Mouse (Mus musculus): Measurements from ENCODE around the gene Adam30.
"Not testable (repeated sequence)": the region's sequence is repeated elsewhere in the genome, so short reads cannot be mapped to it uniquely, and the experiment has no call there.

Gene Adam30

DNA sequence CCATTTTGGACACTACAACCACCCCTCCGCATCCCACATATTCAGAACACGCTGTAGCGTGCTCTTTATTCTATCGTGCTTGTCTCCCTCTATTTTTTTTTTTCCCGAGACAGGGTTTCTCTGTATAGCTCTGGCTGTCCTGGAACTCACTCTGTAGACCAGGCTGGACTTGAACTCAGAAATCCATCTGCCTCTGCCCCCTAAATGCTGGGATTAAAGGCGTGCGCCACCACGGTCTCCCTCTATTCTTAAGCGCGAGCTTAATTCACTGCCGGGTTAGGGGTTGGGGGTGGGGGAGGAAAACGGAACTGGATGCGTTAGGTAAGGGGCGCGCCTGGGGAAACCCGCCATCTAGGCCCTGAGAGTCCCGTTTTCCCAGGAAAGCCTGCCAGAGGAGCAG, at the start of gene Adam30:
Adam30 (plus strand) TSS at position 301 of the 400 bp plus-strand sequence.
- DNase-seq (ENCODE audit: low spot score in 2 of 2), result no peak

GRCm38 (mm10) chr3:98118252-98118651, 42.2 kb upstream of the Adam30 start:
- no peak for DNase-seq (ENCODE audit: low spot score in 2 of 2)

GRCm38 (mm10) chr3:98119338-98119737, 41.1 kb upstream of the Adam30 start:
- DNase-seq (ENCODE audit: low spot score in 2 of 2), result no peak

DNA sequence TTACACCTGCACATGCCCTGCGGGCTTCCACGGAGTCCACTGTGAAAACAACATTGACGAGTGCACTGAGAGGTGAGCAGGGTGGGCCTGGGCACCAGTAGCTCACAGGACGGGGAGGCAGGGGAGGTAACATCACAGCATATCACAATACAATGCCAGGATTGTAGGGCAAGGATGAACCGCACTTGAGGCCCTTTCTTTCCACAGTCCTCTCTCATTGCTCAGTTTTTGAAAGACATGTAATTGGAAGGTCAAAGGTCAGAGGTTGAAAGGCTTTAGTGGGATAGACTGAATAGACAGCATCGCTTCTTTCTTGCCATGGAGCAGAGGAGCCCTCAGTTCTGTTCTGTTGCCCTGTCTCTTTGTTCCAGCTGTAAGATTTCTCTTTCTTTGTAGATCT, 39.5 kb upstream of the Adam30 start:
- DNase-seq (ENCODE audit: low spot score in 2 of 2), result no peak

- no peak for DNase-seq (ENCODE audit: low spot score in 2 of 2)
Measured at GRCm38 (mm10) chr3:98127775-98128174, 32.7 kb upstream of the Adam30 start.

- no peak for DNase-seq (ENCODE audit: low spot score in 2 of 2)
Measured at GRCm38 (mm10) chr3:98128716-98129115, 31.7 kb upstream of the Adam30 start.

- not testable (repeated sequence) for DNase-seq (ENCODE audit: low spot score in 2 of 2)
Measured at GRCm38 (mm10) chr3:98132140-98132539, 28.3 kb upstream of the Adam30 start.

GRCm38 (mm10) chr3:98132636-98133035, 27.8 kb upstream of the Adam30 start:
- no peak for DNase-seq (ENCODE audit: low spot score in 2 of 2)

GRCm38 (mm10) chr3:98141456-98141855, 19.0 kb upstream of the Adam30 start:
- DNase-seq (ENCODE audit: low spot score in 2 of 2), result no peak

DNA sequence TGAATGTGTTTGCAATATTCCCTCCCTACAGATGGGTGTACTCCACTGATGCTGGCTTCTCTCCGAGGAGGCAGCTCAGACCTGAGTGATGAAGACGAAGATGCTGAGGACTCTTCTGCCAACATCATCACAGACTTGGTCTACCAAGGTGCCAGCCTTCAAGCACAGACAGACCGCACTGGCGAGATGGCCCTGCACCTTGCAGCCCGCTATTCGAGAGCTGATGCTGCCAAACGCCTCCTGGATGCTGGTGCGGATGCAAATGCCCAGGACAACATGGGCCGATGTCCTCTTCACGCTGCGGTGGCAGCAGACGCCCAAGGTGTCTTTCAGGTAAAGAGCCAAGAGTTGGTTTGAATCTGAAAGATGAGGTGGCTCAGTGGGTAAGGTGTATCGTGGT, 17.6 kb upstream of the Adam30 start:
- DNase-seq (ENCODE audit: low spot score in 2 of 2), result no peak

GRCm38 (mm10) chr3:98145204-98145603, 15.2 kb upstream of the Adam30 start:
- no peak for DNase-seq (ENCODE audit: low spot score in 2 of 2)

- DNase-seq (ENCODE audit: low spot score in 2 of 2), result no peak
Measured at GRCm38 (mm10) chr3:98146471-98147410, 13.7 kb upstream of the Adam30 start.

DNA sequence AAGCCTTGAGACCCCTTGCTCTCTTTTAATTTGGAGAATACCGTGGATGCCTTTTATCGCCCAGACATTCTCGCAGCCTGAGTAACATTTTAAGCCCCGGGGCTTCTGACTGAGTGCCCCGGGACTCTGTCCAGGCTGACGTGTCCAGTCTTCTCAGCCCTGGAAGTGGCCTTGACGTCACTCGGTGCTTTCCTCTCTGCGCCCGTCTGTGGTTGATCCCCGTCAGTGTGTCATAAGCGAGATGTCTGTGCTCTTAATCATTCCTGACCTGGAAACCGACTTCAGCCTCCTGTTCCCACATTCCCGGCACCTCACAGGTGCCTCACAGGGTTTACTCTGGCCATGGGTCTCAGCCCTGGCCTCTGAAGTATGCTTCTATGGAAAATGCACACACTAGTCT, 12.7 kb upstream of the Adam30 start:
- no peak for DNase-seq (ENCODE audit: low spot score in 2 of 2)

DNA sequence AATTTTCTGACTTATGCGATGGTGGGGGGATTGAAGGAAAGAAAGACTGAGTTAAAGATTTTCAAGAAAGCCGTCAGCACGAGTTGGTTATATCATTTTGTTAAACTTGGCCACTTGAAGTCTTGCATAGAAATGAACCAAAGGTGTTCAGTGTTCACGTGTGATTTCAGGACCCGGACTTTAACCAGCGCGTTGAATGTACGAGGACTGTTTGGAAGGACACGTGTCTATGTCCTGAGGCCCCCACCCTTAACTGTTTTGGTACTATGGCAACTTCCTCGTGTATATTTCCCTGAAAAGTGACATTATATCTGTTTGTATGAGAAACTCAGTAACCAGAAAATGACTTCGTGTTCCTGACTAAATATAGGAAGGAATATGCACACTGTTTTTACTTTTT, 10.5 kb upstream of the Adam30 start:
- DNase-seq (ENCODE audit: low spot score in 2 of 2), result no peak

DNA sequence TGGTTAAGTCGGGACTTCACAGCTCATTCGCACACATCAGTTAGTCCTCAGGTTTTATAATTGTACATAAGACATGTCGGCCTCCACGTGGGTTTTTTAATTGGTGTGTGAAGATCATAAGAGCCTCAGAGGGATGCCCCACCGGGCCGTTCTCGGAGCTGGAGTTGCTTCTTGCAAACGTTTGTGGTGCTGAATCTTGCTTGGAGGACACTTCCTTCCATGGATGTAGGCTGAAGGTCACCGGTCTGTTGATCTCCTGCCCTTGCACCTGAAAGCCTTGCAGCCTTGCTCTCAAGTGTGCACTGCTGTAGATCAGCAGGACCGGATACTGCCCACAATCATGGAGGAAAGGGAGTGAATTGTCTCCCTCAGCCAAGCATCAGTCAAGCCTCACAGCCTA, 9.4 kb upstream of the Adam30 start:
- no peak for DNase-seq (ENCODE audit: low spot score in 2 of 2)

DNA sequence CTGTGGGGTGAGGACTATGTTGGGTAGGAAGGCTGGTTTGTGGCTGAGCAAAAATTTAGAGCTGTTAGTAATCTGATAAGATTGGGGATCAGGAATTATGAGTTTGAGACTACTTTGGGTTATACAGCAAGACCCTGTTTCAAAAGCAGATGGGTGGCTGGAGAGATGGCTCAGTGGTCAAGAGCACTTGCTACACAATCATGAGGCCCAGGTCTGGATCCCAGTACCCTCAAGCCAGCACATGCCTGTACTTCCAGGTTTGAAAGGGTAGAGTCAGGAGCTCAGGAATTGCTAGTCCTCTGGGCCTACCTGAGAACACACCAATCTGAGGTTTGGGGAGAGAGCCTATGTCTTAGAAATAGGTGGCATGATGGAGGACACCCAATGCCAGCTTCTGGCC, 7.0 kb upstream of the Adam30 start:
- no peak for DNase-seq (ENCODE audit: low spot score in 2 of 2)

DNA sequence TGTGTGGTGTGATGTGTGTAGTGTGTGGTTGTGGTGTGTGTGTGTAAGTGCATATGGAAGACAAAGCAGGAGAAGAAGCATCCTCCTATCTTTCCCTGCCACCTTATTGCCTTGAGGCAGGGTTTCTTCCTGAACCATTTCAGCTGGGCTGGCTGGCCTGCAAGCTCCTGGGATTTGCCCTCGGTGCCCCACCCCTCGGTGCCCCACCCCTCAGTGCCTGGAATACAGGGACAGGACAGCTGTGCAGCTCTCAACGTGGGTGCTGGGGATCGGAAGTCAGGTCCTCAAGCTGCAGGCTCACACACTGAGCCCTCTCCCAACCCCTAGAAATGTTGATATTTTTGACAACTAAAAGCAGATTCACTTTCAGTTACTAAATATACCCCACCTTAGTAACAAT, 4.3 kb upstream of the Adam30 start:
- DNase-seq (ENCODE audit: low spot score in 2 of 2), result no peak

DNA sequence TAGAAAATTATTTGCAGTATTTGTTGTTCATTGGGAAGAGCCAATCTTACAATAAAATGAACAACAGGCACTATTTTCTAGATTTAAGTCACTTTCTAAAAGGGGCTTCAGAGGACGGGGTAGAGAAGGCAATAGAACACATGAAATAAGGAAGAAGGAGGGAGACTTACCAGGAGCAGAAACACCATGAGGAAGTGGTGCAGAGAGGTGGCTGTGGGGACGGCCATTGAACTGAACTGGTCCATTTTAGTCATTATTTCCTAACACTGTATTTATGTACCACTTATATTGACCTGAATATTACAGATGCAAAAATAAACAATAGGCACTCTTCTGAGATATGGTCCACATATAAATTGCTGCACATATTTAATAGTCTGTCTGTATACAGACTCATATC, 3.4 kb upstream of the Adam30 start:
- DNase-seq (ENCODE audit: low spot score in 2 of 2), result no peak

DNA sequence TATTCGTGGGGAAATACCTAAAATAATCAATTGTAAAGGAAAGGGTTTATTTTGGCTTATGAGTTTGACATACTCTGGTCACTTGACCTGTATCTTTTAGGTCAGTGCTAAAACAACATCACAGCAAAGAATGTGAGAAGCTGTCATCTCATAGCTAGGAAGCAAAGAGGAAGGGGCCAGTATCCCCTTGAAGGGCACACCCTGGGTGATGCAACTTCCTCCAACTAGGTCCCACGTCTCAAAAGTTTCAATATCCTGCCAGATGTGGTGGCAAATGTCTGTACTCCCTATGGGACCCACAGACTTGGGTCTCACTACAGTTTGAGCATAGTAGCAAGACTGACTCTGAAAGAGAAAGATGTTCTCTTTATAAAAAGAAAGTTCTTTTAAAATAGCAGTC, 2.8 kb upstream of the Adam30 start:
- DNase-seq (ENCODE audit: low spot score in 2 of 2), result no peak

DNA sequence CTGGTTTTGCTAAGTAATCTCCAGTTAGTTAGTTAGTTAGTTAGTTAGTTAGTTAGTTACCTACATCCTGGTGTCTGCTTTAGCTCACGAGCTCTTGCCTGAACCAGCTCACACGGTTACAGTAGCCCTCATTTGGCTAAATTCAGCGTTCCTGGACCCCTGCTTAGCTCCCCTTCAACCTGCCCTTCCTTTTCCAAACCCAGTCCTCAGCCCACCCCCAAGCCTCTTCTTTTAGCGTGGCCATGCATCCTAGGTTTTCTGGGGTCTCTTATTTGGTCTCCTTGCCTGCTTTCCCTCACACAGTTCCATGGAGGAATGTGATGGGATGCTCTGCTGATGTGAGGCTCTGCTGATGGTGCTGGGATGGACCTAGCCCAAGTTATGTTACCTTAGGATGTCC, 1.8 kb upstream of the Adam30 start:
- DNase-seq (ENCODE audit: low spot score in 2 of 2), result no peak

DNA sequence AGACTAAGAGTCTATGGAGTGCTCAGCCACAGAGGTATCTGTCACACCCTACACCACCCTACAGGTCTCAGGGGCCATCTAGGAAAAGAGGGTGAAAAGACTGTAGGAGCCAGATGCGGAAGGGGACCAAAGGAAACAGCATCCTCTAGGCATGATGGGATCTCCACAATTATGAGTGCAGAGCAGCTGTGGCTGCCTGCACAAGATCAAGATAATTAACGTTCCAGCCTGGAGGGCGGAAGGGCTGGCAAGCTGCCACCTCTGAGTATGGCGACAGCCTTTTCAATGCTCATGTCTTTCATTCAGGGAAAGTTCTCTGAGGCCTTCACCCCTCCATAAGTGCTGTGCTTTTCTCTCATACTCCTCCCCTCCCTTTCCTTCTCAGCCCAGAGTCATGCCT, 1.1 kb upstream of the Adam30 start:
- DNase-seq (ENCODE audit: low spot score in 2 of 2), result no peak

GRCm38 (mm10) chr3:98178340-98178739, 17.9 kb downstream of the Adam30 start:
- DNase-seq (ENCODE audit: low spot score in 2 of 2), result peak; percentile 20 to 53

DNA sequence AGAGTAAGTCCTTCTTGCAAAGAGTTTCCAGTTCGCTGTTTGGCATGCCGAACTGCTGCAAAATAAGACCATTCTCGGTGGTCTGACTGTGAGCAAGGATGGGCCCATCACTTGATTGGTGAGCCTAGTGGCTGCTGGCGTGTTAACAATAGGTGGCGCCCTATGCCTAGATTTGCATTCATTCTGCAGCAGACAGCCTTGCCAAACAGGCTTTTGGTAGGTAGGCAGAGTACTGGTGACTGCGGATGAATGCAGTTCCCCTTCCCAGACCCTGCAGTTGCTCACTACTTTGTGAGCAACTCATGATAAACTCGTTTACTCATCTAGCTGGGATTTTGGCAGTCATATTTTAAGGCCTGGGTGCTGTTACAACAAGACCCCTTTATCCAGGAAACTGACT, 20.4 kb downstream of the Adam30 start:
- DNase-seq (ENCODE audit: low spot score in 2 of 2), result peak in 1 of 2 experiments; percentile 52
